Mouse (Mus musculus) heart, postnatal 0 days (tissue): ENCODE measurements around the gene Ica1l. TPM values are rescaled to one million over a fixed set of nuclear protein-coding genes. Genes with fewer than 3 reads are reported as not detected.

Experiments used
- ATAC-seq: fragments of 200-750 bp; cut with Nextera tagmentation; 2 replicates; pipeline ENCODE4 v1.8.0; 2017; ENCODE audit warnings: low read depth, moderate number of reproducible peaks, moderate library complexity; ENCODE audit not compliant: insufficient read depth
- DNase-seq: peaks from one replicate; pipeline ENCODE4 v3.0.0-alpha.2; 2016; ENCODE audit warnings: low spot score
- H3K27ac ChIP-seq: fragments of 300-500 bp; sonication (generic); 2 replicates; pipeline ENCODE4 v1.5.1; 2014; ENCODE audit warnings: low read depth, mild to moderate bottlenecking
- H3K27me3 ChIP-seq: fragments of 300-500 bp; sonication (generic); 2 replicates; pipeline ENCODE4 v1.6.1; 2014; ENCODE audit warnings: low read length, mixed read lengths; ENCODE audit not compliant: control insufficient read depth, insufficient read depth
- H3K36me3 ChIP-seq: fragments of 300-500 bp; sonication (generic); replicated peaks from 2 replicates; pipeline ENCODE4 v1.6.1; 2014; ENCODE audit warnings: low read length, mixed read lengths; ENCODE audit not compliant: control insufficient read depth, insufficient read depth
- H3K4me1 ChIP-seq: fragments of 300-500 bp; sonication (generic); 2 replicates; pipeline ENCODE4 v1.6.1; 2014; ENCODE audit warnings: antibody characterized with exemption; ENCODE audit not compliant: control insufficient read depth, insufficient read depth
- H3K4me2 ChIP-seq: fragments of 300-500 bp; sonication (generic); 2 replicates; pipeline ENCODE4 v1.6.1; 2014; ENCODE audit warnings: low read depth, mild to moderate bottlenecking, low read length, moderate library complexity
- H3K4me3 ChIP-seq: fragments of 300-500 bp; sonication (generic); 2 replicates; pipeline ENCODE4 v1.5.1; 2014; ENCODE audit warnings: low read depth, low read length
- H3K9ac ChIP-seq: fragments of 300-500 bp; sonication (generic); replicated peaks from 2 replicates; pipeline ENCODE4 v1.6.1; 2014; ENCODE audit warnings: low read depth, low read length, mixed read lengths
- H3K9me3 ChIP-seq: fragments of 300-500 bp; sonication (generic); replicated peaks from 2 replicates; pipeline ENCODE4 v1.6.1; 2016; ENCODE audit warnings: low read length; ENCODE audit not compliant: control insufficient read depth
- CTCF ChIP-seq: IDR thresholded peaks from 2 replicates; pipeline ENCODE4 v1.5.1; 2016; ENCODE audit warnings: antibody characterized with exemption, control low read depth, low read depth
- EP300 ChIP-seq: IDR thresholded peaks from 2 replicates; pipeline ENCODE4 v1.6.1; 2016; ENCODE audit warnings: antibody characterized with exemption, low read depth
- WGBS: fragments of 180-500 bp; shearing (Covaris S2); extraction: QIAGEN DNeasy Blood & Tissue Kit; methylation state at CpG from one replicate; pipeline ENCODE4 v1.1.7; 2014; 5-methylcytosine and 5-hydroxymethylcytosine counted together
- polyA plus RNA-seq: library from polyadenylated mRNA; unstranded; fragments of >200 nt; fragmentation: Nextera tagmentation; extraction: Ambion mirVana; gene quantifications from 2 replicates; pipeline ENCODE4 v1.2.1, GENCODE M21; 2015
- total RNA-seq: library from RNA; depleted of rRNA; stranded (reverse); fragments of >200 nt; gene quantifications from 2 replicates; pipeline ENCODE4 v1.2.3, GENCODE M21; 2014; ENCODE audit warnings: low replicate concordance; rRNA removed

Gene Ica1l
- total and polyA plus RNA-seq, 2 experiments from 2014 or later, result 0.20 TPM; not detected in 1

- H3K27ac ChIP-seq, result no peak overlapping the region
- no peaks in the 10 kb centered on the region for H3K27me3 ChIP-seq
- H3K9ac ChIP-seq, result no peak overlapping the region
- no peak for TF ChIP-seq EP300
- TF ChIP-seq CTCF, result no peak
- H3K4me3 ChIP-seq, result no peak overlapping the region
- DNase-seq (no peak), ATAC-seq (no peak)
- H3K4me2 ChIP-seq, result no peak overlapping the region
- WGBS, result 69% methylated on average over 6 of the region's 6 CpGs
- peaks cover 8% of the 10 kb centered on the region; the same call in 1 of the 2 replicates for H3K4me1 ChIP-seq
- no peaks in the 10 kb centered on the region for H3K9me3 ChIP-seq
- H3K36me3 ChIP-seq, result no peaks in the 10 kb centered on the region
Measured at GRCm38 (mm10) chr1:59942057-59942790, 100.8 kb downstream of the Ica1l start.

GRCm38 (mm10) chr1:59941063-59941462 lies 101.9 kb downstream of the Ica1l start:
- TF ChIP-seq EP300 (no peak), CTCF (no peak)
- no peak overlapping the region for H3K27ac ChIP-seq
- no peak overlapping the region for H3K4me2 ChIP-seq
- no peak overlapping the region for H3K4me3 ChIP-seq
- WGBS, result 93% methylated on average over 1 of the region's 1 CpGs
- H3K4me1 ChIP-seq, result peaks cover 8% of the 10 kb centered on the region; the same call in 1 of the 2 replicates
- DNase-seq (no peak), ATAC-seq (no peak)
- H3K9ac ChIP-seq, result no peak overlapping the region
- no peaks in the 10 kb centered on the region for H3K27me3 ChIP-seq
- no peaks in the 10 kb centered on the region for H3K36me3 ChIP-seq
- H3K9me3 ChIP-seq, result no peaks in the 10 kb centered on the region

GRCm38 (mm10) chr1:59932991-59933390 lies 110.0 kb downstream of the Ica1l start:
- no peaks in the 10 kb centered on the region for H3K9me3 ChIP-seq
- H3K27ac ChIP-seq, result no peak overlapping the region
- H3K9ac ChIP-seq, result no peak overlapping the region
- TF ChIP-seq EP300 (no peak), CTCF (no peak)
- no peaks in the 10 kb centered on the region for H3K27me3 ChIP-seq
- DNase-seq (no peak), ATAC-seq (no peak)
- no peak overlapping the region for H3K4me3 ChIP-seq
- peaks cover 3% of the 10 kb centered on the region; the same call in 1 of the 2 replicates for H3K4me1 ChIP-seq
- H3K36me3 ChIP-seq, result no peaks in the 10 kb centered on the region
- no peak overlapping the region for H3K4me2 ChIP-seq
- 91% methylated on average over 2 of the region's 2 CpGs for WGBS

Other genes starting within 250 kb of the Ica1l start
- gene Fam117b, start 130.2 kb downstream of the Ica1l start, total RNA-seq, result 7.3 and 7.7 TPM in 2 replicates
- 2.3 and 2.4 TPM in 2 replicates for gene Fam117b, start 130.2 kb downstream of the Ica1l start, polyA plus RNA-seq
- 3.1 and 4.3 TPM in 2 replicates for gene Carf, start 55.1 kb upstream of the Ica1l start, total RNA-seq
- gene Carf, start 55.1 kb upstream of the Ica1l start, polyA plus RNA-seq, result 3.5 and 3.7 TPM in 2 replicates
- gene Wdr12, start 55.5 kb upstream of the Ica1l start, total RNA-seq, result 10.8 and 24.2 TPM in 2 replicates
- gene Wdr12, start 55.5 kb upstream of the Ica1l start, polyA plus RNA-seq, result 19.5 and 20.5 TPM in 2 replicates
- gene Nbeal1, start 137.4 kb upstream of the Ica1l start, total RNA-seq, result 19.8 and 28.1 TPM in 2 replicates
- gene Nbeal1, start 137.4 kb upstream of the Ica1l start, polyA plus RNA-seq, result 6.1 and 6.5 TPM in 2 replicates